Mouse (Mus musculus) MEL (cell line): Measurements from ENCODE around the gene Slc25a17. TPM values are rescaled to one million over a fixed set of nuclear protein-coding genes. Genes with fewer than 3 reads are reported as not detected.

ENCODE experiments used
- DNase-seq: peaks from one replicate; pipeline ENCODE4 v3.0.0; 2011; ENCODE audit warnings: low read depth, low spot score
- H3K27ac ChIP-seq: 2 replicates; pipeline ENCODE4 v1.5.1; 2012; ENCODE audit warnings: low read depth, mild to moderate bottlenecking, control low read depth, low read length, moderate library complexity; ENCODE audit not compliant: control insufficient read depth
- H3K27me3 ChIP-seq, 2 experiments: fragments of 150-350 bp in 1 of 2; sonication (generic) in 1 of 2; 2 replicates each; pipeline ENCODE4 v1.6.1; 2012; ENCODE audit warnings: low read length in 2 of 2, mild to moderate bottlenecking in 2 of 2, improper control_type of control experiment in 1 of 2, moderate library complexity in 1 of 2; ENCODE audit not compliant: insufficient read depth in 2 of 2, control insufficient read depth in 1 of 2
- H3K36me3 ChIP-seq, 2 experiments: 2 replicates each; pipeline ENCODE4 v1.6.1; 2012 to 2014; ENCODE audit warnings: low read length in 2 of 2, improper control_type of control experiment in 1 of 2, inconsistent platforms in 1 of 2, mild to moderate bottlenecking in 1 of 2; ENCODE audit not compliant: insufficient read depth in 2 of 2, control insufficient read depth in 1 of 2
- H3K4me1 ChIP-seq, 2 experiments: fragments of 150-350 bp in 1 of 2; sonication (generic) in 1 of 2; 2 replicates each; pipeline ENCODE4 v1.6.1; 2012; ENCODE audit warnings: low read length in 2 of 2, improper control_type of control experiment in 1 of 2, mild to moderate bottlenecking in 1 of 2; ENCODE audit not compliant: insufficient read depth in 2 of 2, control insufficient read depth in 1 of 2
- H3K4me3 ChIP-seq, 2 experiments: fragments of 150-350 bp in 1 of 2; sonication (generic) in 1 of 2; 2 replicates each; pipeline ENCODE4 v1.5.1; 2012; ENCODE audit warnings: low read depth in 2 of 2, low read length in 2 of 2, mild to moderate bottlenecking in 2 of 2, moderate library complexity in 2 of 2, control low read depth in 1 of 2, improper control_type of control experiment in 1 of 2; ENCODE audit not compliant: control insufficient read depth in 1 of 2, insufficient read depth in 1 of 2
- H3K79me2 ChIP-seq: 2 replicates; pipeline ENCODE4 v1.6.1; 2012; ENCODE audit warnings: mild to moderate bottlenecking, low read length, moderate library complexity; ENCODE audit not compliant: control insufficient read depth, poor library complexity, insufficient read depth
- H3K9ac ChIP-seq: 2 replicates; pipeline ENCODE4 v1.6.1; 2012; ENCODE audit warnings: low read depth, mild to moderate bottlenecking, control low read depth, low read length, moderate library complexity; ENCODE audit not compliant: control insufficient read depth, poor library complexity, severe bottlenecking
- H3K9me3 ChIP-seq: fragments of 150-350 bp; sonication (generic); replicated peaks from 2 replicates; pipeline ENCODE4 v1.6.1; 2012; ENCODE audit warnings: mild to moderate bottlenecking, low read length, improper control_type of control experiment, moderate library complexity; ENCODE audit not compliant: insufficient read depth
- CHD1 ChIP-seq: IDR thresholded peaks from 2 replicates; pipeline ENCODE4 v1.6.1; 2012; ENCODE audit warnings: low read depth, mild to moderate bottlenecking, inconsistent platforms, low read length, improper control_type of control experiment
- JUND ChIP-seq: IDR thresholded peaks from 2 replicates; pipeline ENCODE4 v1.6.1; 2011; ENCODE audit warnings: low read depth, mild to moderate bottlenecking, improper control_type of control experiment, low read length
- MYC ChIP-seq: IDR thresholded peaks from 2 replicates; pipeline ENCODE4 v1.6.1; 2011; ENCODE audit warnings: low read depth, mild to moderate bottlenecking, low read length, improper control_type of control experiment, moderate library complexity
- POLR2A ChIP-seq, 2 experiments: IDR thresholded peaks; 2 replicates each; pipeline ENCODE4 v1.6.1; 2011 to 2012; ENCODE audit warnings: low read length in 2 of 2, mild to moderate bottlenecking in 2 of 2, control low read depth in 1 of 2, improper control_type of control experiment in 1 of 2, low read depth in 1 of 2, moderate library complexity in 1 of 2; ENCODE audit not compliant: control insufficient read depth in 1 of 2, insufficient read depth in 1 of 2, poor library complexity in 1 of 2
- TBP ChIP-seq: IDR thresholded peaks from 2 replicates; pipeline ENCODE4 v1.8.0; 2011; ENCODE audit warnings: low read depth, low read length, improper control_type of control experiment
- USF1 ChIP-seq: IDR thresholded peaks from 2 replicates; pipeline ENCODE4 v1.6.1; 2014; ENCODE audit warnings: low read depth, mild to moderate bottlenecking, inconsistent platforms, low read length, improper control_type of control experiment, moderate library complexity
- ZNF384 ChIP-seq: IDR thresholded peaks from 2 replicates; pipeline ENCODE4 v1.6.1; 2012; ENCODE audit warnings: low read depth, mild to moderate bottlenecking, inconsistent platforms, low read length, improper control_type of control experiment
- polyA plus RNA-seq, 2 experiments: library from polyadenylated mRNA; stranded (reverse) in 1 of 2; unstranded in 1 of 2; fragments of >175 nt in 1 of 2; fragments of >200 nt in 1 of 2; gene quantifications; 2 replicates each; pipeline versions ENCODE4 v1.2.1 to v1.2.4; 2012; ENCODE audit warnings: low replicate concordance in 2 of 2, low read depth in 1 of 2; ENCODE audit not compliant: insufficient read length in 2 of 2, insufficient read depth in 1 of 2, missing spikeins in 1 of 2
- total RNA-seq: library from RNA; depleted of rRNA; stranded (reverse); fragments of 300-350 nt; gene quantifications from 2 replicates; pipeline ENCODE4 v1.2.3, GENCODE M21; 2012; rRNA removed

Slc25a17 gene
- total and polyA plus RNA-seq, 3 experiments, result 40.6 to 64.1 TPM; not detected in 1

- no peak for TF ChIP-seq ZNF384
- TF ChIP-seq USF1, result no peak
- no peak for TF ChIP-seq CHD1
- TF ChIP-seq TBP, result no peak
- no peak for TF ChIP-seq POLR2A (IDR thresholded peaks at IDR 0.05; ENCODE audit: control insufficient read depth in 1 of 2, insufficient read depth in 1 of 2, low read depth in 1 of 2, low read length in 2 of 2, poor library complexity in 1 of 2)
- no peak for TF ChIP-seq MYC
- no peak for TF ChIP-seq JUND
- no peaks in the 10 kb centered on the region for H3K36me3 ChIP-seq
- H3K27ac ChIP-seq, result no peak overlapping the region
- H3K27me3 ChIP-seq, result peaks cover 0 to 4% of the 10 kb centered on the region in 2 experiments; a peak in 3 of 4 replicates
- H3K9me3 ChIP-seq, result no peaks in the 10 kb centered on the region
- no peaks in the 10 kb centered on the region for H3K4me1 ChIP-seq
- no peak overlapping the region for H3K4me3 ChIP-seq
- no peak for DNase-seq
- no peak overlapping the region for H3K9ac ChIP-seq
- H3K79me2 ChIP-seq, result no peaks in the 10 kb centered on the region
Observed at GRCm38 (mm10) chr15:81272305-81273053, 88.1 kb downstream of the Slc25a17 start.

Other genes with a start within 250 kb of the Slc25a17 start
- gene Mrtfa, start 170.1 kb downstream of the Slc25a17 start, total RNA-seq, result 2.6 and 3.6 TPM in 2 replicates
- 10 to 100 TPM in 1 of 2 experiments, not detected in 1; 11.9 TPM for gene Mrtfa, start 170.1 kb downstream of the Slc25a17 start, polyA plus RNA-seq
- not detected in 2 replicates for gene Mchr1, start 125.3 kb downstream of the Slc25a17 start, total RNA-seq
- not detected for gene Mchr1, start 125.3 kb downstream of the Slc25a17 start, polyA plus RNA-seq
- gene St13, start 39.3 kb upstream of the Slc25a17 start, total RNA-seq, result 187 and 191 TPM in 2 replicates
- gene St13, start 39.3 kb upstream of the Slc25a17 start, polyA plus RNA-seq, result 100 to 1,000 TPM in 1 of 2 experiments, not detected in 1; 423 TPM
- 10.0 and 10.2 TPM in 2 replicates for gene Xpnpep3, start 39.3 kb upstream of the Slc25a17 start, total RNA-seq
- 10 to 100 TPM; 13.1 to 88.4 TPM for gene Xpnpep3, start 39.3 kb upstream of the Slc25a17 start, polyA plus RNA-seq
- gene Dnajb7, start 47.5 kb upstream of the Slc25a17 start, total RNA-seq, result not detected in 2 replicates
- under 1 TPM in 1 of 2 experiments, not detected in 1; 0.17 TPM for gene Dnajb7, start 47.5 kb upstream of the Slc25a17 start, polyA plus RNA-seq
- 307 and 316 TPM in 2 replicates for gene Rbx1, start 105.5 kb upstream of the Slc25a17 start, total RNA-seq
- 100 to 1,000 TPM; 228 to 778 TPM for gene Rbx1, start 105.5 kb upstream of the Slc25a17 start, polyA plus RNA-seq
- 11.6 and 13.4 TPM in 2 replicates for gene Ep300, start 224.5 kb upstream of the Slc25a17 start, total RNA-seq
- 10 to 100 TPM; 32.3 to 45.2 TPM for gene Ep300, start 224.5 kb upstream of the Slc25a17 start, polyA plus RNA-seq